Mouse (Mus musculus) lung, postnatal 0 days (tissue): ENCODE measurements at regions not wholly inside any gene's neighbourhood (a gene's known extent, or its start where the extent isn't known, plus 50 kb on each side); places are given as distances from the start of the nearest gene placed in this dataset.

Experiments used
- ATAC-seq: fragments of 200-750 bp; cut with Nextera tagmentation; 2 replicates; pipeline ENCODE4 v1.8.0; 2017; ENCODE audit warnings: moderate library complexity
- DNase-seq: peaks from one replicate; pipeline ENCODE4 v3.0.0-alpha.2; 2016; ENCODE audit warnings: low spot score
- H3K27ac ChIP-seq: fragments of 300-500 bp; sonication (generic); 2 replicates; pipeline ENCODE4 v1.5.1; 2014; ENCODE audit warnings: antibody characterized with exemption, mild to moderate bottlenecking, low read length, mixed read lengths
- H3K27me3 ChIP-seq: fragments of 300-500 bp; sonication (generic); replicated peaks from 2 replicates; pipeline ENCODE4 v1.6.1; 2014; ENCODE audit warnings: low read length, mixed read lengths; ENCODE audit not compliant: insufficient read depth
- H3K36me3 ChIP-seq: fragments of 300-500 bp; sonication (generic); 2 replicates; pipeline ENCODE4 v1.6.1; 2014; ENCODE audit warnings: low read length, mixed read lengths; ENCODE audit not compliant: insufficient read depth
- H3K4me1 ChIP-seq: fragments of 300-500 bp; sonication (generic); 2 replicates; pipeline ENCODE4 v1.6.1; 2014; ENCODE audit warnings: antibody characterized with exemption, low read depth, low read length, mixed read lengths; ENCODE audit not compliant: insufficient read depth
- H3K4me2 ChIP-seq: fragments of 300-500 bp; sonication (generic); replicated peaks from 2 replicates; pipeline ENCODE4 v1.6.1; 2014; ENCODE audit warnings: low read depth, mild to moderate bottlenecking, low read length, moderate library complexity, mixed read lengths
- H3K4me3 ChIP-seq: fragments of 300-500 bp; sonication (generic); 2 replicates; pipeline ENCODE4 v1.5.1; 2014; ENCODE audit warnings: low read depth, low read length
- H3K9ac ChIP-seq: fragments of 300-500 bp; sonication (generic); replicated peaks from 2 replicates; pipeline ENCODE4 v1.6.1; 2014; ENCODE audit warnings: low read depth, mild to moderate bottlenecking
- H3K9me3 ChIP-seq: fragments of 300-500 bp; sonication (generic); 2 replicates; pipeline ENCODE4 v1.6.1; 2016; ENCODE audit warnings: low read length, mixed read lengths
- CTCF ChIP-seq: IDR thresholded peaks from 2 replicates; pipeline ENCODE4 v1.5.1; 2016; ENCODE audit warnings: antibody characterized with exemption, mild to moderate bottlenecking
- EP300 ChIP-seq: IDR thresholded peaks from 2 replicates; pipeline ENCODE4 v1.6.1; 2016; ENCODE audit warnings: antibody characterized with exemption, mild to moderate bottlenecking, control low read depth
- WGBS: fragments of 180-500 bp; shearing (Covaris S2); extraction: QIAGEN DNeasy Blood & Tissue Kit; methylation state at CpG from one replicate; pipeline ENCODE4 v1.1.7; 2014; 5-methylcytosine and 5-hydroxymethylcytosine counted together

GRCm38 (mm10) chrX:14040104-14040503 is 170.8 kb upstream of the H2al1n start:
- no peak overlapping the region for H3K27ac ChIP-seq
- H3K4me1 ChIP-seq, result no peaks in the 10 kb centered on the region
- TF ChIP-seq EP300 (no peak), CTCF (no peak)
- no peaks in the 10 kb centered on the region for H3K9me3 ChIP-seq
- no peaks in the 10 kb centered on the region for H3K27me3 ChIP-seq
- no peak overlapping the region for H3K4me2 ChIP-seq
- ATAC-seq, result no peak
- DNase-seq, result no peak
- 85% methylated on average over 3 of the region's 3 CpGs for WGBS
- H3K9ac ChIP-seq, result no peak overlapping the region
- H3K4me3 ChIP-seq, result no peak overlapping the region
- H3K36me3 ChIP-seq, result no peaks in the 10 kb centered on the region

- 49% methylated on average over 2 of the region's 2 CpGs for WGBS
- no peak overlapping the region for H3K27ac ChIP-seq
- no peak for TF ChIP-seq EP300
- no peak for ATAC-seq
- H3K4me2 ChIP-seq, result no peak overlapping the region
- no peak for DNase-seq
- H3K4me3 ChIP-seq, result no peak overlapping the region
- H3K27me3 ChIP-seq, result no peaks in the 10 kb centered on the region
- H3K36me3 ChIP-seq, result no peaks in the 10 kb centered on the region
- H3K9ac ChIP-seq, result no peak overlapping the region
- H3K9me3 ChIP-seq, result no peaks in the 10 kb centered on the region
- H3K4me1 ChIP-seq, result no peaks in the 10 kb centered on the region
Observed at GRCm38 (mm10) chrX:13997817-13998609, 146.8 kb upstream of the Cask start.

- Histone ChIP-seq H3K36me3 (no peaks in the 10 kb centered on the region), H3K4me1 (no peaks in the 10 kb centered on the region), H3K4me2 (no peak overlapping the region), H3K27me3 (no peaks in the 10 kb centered on the region), H3K27ac (no peak overlapping the region), H3K4me3 (no peak overlapping the region), H3K9me3 (no peaks in the 10 kb centered on the region), H3K9ac (no peak overlapping the region)
- no peak for ATAC-seq
- DNase-seq, result peak; percentile 13
- TF ChIP-seq EP300 (no peak), CTCF (no peak)
- 69% methylated on average over 2 of the region's 2 CpGs for WGBS
Observed at GRCm38 (mm10) chrX:13978954-13979353, 127.8 kb upstream of the Cask start.
